Mouse (Mus musculus) stomach, embryonic 14.5 days (tissue): Measurements from ENCODE around the gene Bcl2l14. TPM values are rescaled to one million over a fixed set of nuclear protein-coding genes. Genes with fewer than 3 reads are reported as not detected.

Experiments
- ATAC-seq: fragments of 200-750 bp; cut with Nextera tagmentation; 2 replicates; pipeline ENCODE4 v1.8.0; 2017; ENCODE audit warnings: low read depth, moderate TSS enrichment; ENCODE audit not compliant: insufficient number of reproducible peaks, insufficient read depth, low FRiP score
- H3K27ac ChIP-seq: fragments of 300-500 bp; sonication (generic); 2 replicates; pipeline ENCODE4 v1.5.1; 2014; ENCODE audit warnings: mild to moderate bottlenecking, low read length, moderate library complexity, mixed read lengths
- H3K27me3 ChIP-seq: fragments of 300-500 bp; sonication (generic); 2 replicates; pipeline ENCODE4 v1.6.1; 2014; ENCODE audit warnings: low read length, control low read depth, mixed read lengths; ENCODE audit not compliant: control insufficient read depth, insufficient read depth
- H3K36me3 ChIP-seq: fragments of 300-500 bp; sonication (generic); 2 replicates; pipeline ENCODE4 v1.6.1; 2014; ENCODE audit warnings: mild to moderate bottlenecking, control low read depth, low read length, moderate library complexity, mixed read lengths; ENCODE audit not compliant: control insufficient read depth, insufficient read depth
- H3K4me1 ChIP-seq: fragments of 300-500 bp; sonication (generic); 2 replicates; pipeline ENCODE4 v1.6.1; 2014; ENCODE audit warnings: low read length, control low read depth, mixed read lengths; ENCODE audit not compliant: control insufficient read depth, insufficient read depth
- H3K4me2 ChIP-seq: fragments of 300-500 bp; sonication (generic); replicated peaks from 2 replicates; pipeline ENCODE4 v1.6.1; 2014; ENCODE audit warnings: low read depth, low read length, control low read depth
- H3K4me3 ChIP-seq: fragments of 300-500 bp; sonication (generic); 2 replicates; pipeline ENCODE4 v1.5.1; 2014; ENCODE audit warnings: low read depth, low read length, control low read depth
- H3K9ac ChIP-seq: fragments of 300-500 bp; sonication (generic); replicated peaks from 2 replicates; pipeline ENCODE4 v1.6.1; 2014; ENCODE audit warnings: low read depth, mild to moderate bottlenecking, control low read depth, low read length, moderate library complexity, mixed read lengths
- H3K9me3 ChIP-seq: fragments of 300-500 bp; sonication (generic); 2 replicates; pipeline ENCODE4 v1.6.1; 2016; ENCODE audit warnings: low read depth, low read length, control low read depth; ENCODE audit not compliant: control insufficient read depth
- WGBS: fragments of 180-500 bp; shearing (Covaris S2); extraction: QIAGEN DNeasy Blood & Tissue Kit; methylation state at CpG from one replicate; pipeline ENCODE4 v1.1.7; 2014; 5-methylcytosine and 5-hydroxymethylcytosine counted together
- polyA plus RNA-seq: library from polyadenylated mRNA; unstranded; fragments of >200 nt; fragmentation: Nextera tagmentation; extraction: Ambion mirVana; gene quantifications from 2 replicates; pipeline ENCODE4 v1.2.1, GENCODE M21; 2014

Bcl2l14 gene
- 12.3 and 12.9 TPM in 2 replicates for polyA plus RNA-seq

DNA sequence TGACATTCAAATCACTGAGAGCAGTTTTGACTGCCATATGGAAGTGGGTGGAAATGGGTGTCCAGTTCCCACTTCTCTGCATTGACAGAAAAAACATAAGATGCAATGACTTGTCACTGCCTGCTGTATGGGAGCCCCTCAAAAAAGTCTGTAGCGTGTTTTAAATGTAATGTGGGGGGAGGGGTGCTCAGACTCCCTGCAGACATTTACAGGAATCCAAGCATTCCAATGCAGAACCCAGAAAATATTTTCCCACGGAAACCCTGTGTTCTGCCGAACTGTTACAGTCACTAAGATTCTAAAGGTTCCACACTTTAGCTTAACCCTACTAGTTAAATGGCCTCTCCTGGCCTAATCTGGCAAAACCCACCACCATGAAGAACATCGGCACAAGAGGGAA is at the start of gene Bcl2l14:
Gene Bcl2l14 (plus strand): TSS at position 301 of the 400 bp plus-strand sequence.
- Histone ChIP-seq H3K4me3 (no peak within 1 kb of the TSS), H3K36me3 (no peaks in the 10 kb centered on the region), H3K27ac (no peak within 1 kb of the TSS), H3K4me2 (no peak within 1 kb of the TSS), H3K9me3 (no peaks in the 10 kb centered on the region), H3K9ac (no peak within 1 kb of the TSS), H3K4me1 (no peaks in the 10 kb centered on the region), H3K27me3 (no peaks in the 10 kb centered on the region)
- no peak for ATAC-seq
- 78% methylated on average over 4 of the region's 4 CpGs for WGBS

DNA sequence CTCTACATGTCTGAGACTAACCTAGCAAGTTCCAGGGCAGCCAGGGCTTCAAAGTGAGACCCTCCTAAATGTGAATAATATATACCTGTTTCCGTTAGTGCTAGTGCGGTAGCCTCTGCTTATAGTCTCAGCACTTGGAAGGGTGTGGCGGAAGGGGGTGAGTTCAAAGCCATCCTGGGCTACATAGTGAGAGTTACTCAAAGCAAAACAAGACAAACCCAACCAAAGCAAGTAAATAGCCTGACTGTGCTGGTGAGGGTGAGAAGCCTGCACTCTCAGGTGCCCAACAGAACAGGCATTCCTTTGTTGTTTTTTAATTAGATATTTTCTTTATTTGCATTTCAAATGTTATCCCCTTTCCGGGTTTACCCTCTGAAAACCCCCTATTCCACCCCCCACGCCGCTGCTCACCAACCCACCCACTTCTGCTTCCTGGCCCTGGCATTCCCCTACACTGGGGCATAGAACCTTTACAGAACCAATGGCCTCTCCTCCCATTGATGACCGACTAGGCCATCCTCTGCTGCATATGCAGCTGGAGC is 47.5 kb upstream of the Bcl2l14 start:
- Histone ChIP-seq H3K9me3 (no peaks in the 10 kb centered on the region), H3K36me3 (no peaks in the 10 kb centered on the region), H3K4me3 (no peak overlapping the region), H3K27ac (no peak overlapping the region), H3K27me3 (no peaks in the 10 kb centered on the region), H3K4me2 (no peak overlapping the region), H3K9ac (no peak overlapping the region), H3K4me1 (no peaks in the 10 kb centered on the region)
- ATAC-seq: no peak
- 91% methylated on average over 7 of the region's 7 CpGs for WGBS

DNA sequence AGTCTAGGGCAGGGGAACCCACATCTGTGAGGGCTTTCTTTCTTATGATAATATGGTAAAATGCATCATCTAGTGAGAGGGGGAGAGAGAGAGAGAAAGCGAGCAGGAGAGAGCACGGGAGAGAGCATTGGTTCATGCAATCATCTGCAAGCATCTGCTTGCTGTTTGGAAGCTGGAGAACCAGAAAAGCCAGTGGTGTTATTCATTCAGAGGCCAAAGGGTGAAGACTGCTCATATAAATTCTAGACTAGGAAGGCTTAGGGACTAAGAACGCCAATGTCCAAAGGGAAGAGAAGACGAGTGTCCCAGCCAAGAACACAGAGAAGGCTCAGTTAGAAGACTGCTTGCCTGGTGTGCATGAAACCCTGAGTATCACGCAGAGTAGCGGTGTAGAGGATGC is 43.2 kb upstream of the Bcl2l14 start:
- H3K4me2 ChIP-seq: no peak overlapping the region
- 86% methylated on average over 6 of the region's 6 CpGs for WGBS

DNA sequence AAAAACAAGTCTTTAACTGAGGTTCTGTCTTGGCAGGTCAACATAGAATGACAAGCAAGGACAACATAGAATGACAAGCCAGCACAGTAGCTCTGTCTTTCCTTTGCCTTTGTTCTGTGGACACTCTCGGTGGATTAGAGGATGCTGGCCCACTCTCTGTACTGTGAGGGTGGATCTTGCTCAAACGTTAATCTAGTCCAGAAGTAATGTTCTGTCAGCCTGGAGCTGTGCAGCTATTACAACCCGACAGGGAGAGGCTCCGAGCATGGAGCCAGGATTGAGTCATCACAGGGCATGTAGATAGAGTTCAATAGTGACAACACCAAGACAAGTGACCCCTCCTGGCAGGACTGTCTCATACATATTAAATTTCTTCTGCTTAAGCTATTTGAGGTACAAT is 42.4 kb upstream of the Bcl2l14 start:
- Histone ChIP-seq H3K9ac (no peak overlapping the region), H3K4me3 (no peak overlapping the region), H3K27me3 (no peaks in the 10 kb centered on the region), H3K9me3 (no peaks in the 10 kb centered on the region), H3K36me3 (no peaks in the 10 kb centered on the region), H3K4me1 (no peaks in the 10 kb centered on the region), H3K27ac (no peak overlapping the region), H3K4me2 (no peak overlapping the region)
- ATAC-seq: no peak
- WGBS: 74% methylated on average over 4 of the region's 4 CpGs

More for the DNA sequence above, 43.2 kb upstream of the Bcl2l14 start:
- Histone ChIP-seq H3K9me3 (no peaks in the 10 kb centered on the region), H3K36me3 (no peaks in the 10 kb centered on the region), H3K27ac (no peak overlapping the region), H3K4me1 (no peaks in the 10 kb centered on the region), H3K9ac (no peak overlapping the region), H3K4me3 (no peak overlapping the region), H3K27me3 (no peaks in the 10 kb centered on the region)
- no peak for ATAC-seq

DNA sequence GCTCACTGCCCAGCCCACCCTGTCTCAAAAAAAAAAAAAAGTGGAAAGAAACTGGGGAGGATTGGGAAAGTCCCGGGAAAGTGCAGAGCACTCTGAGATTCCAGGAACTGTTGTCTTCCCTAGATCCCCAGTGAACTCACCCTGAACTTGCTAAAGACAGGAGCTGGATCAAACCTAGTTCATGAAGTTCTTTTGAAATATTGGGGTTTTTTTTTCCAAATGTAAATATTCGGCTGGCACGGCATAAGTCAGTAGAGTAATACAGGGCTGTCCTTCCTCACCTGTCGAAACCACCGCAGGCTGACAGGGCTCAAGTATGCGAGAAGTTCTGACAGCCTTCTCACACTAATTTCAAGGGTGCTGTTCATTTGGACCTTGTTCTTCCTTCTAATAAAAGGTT is 38.5 kb upstream of the Bcl2l14 start:
- H3K4me1 ChIP-seq: no peaks in the 10 kb centered on the region
- no peaks in the 10 kb centered on the region for H3K36me3 ChIP-seq
- H3K9ac ChIP-seq: no peak overlapping the region
- no peaks in the 10 kb centered on the region for H3K9me3 ChIP-seq
- no peak overlapping the region for H3K4me2 ChIP-seq
- no peaks in the 10 kb centered on the region for H3K27me3 ChIP-seq
- 39% methylated on average over 6 of the region's 6 CpGs for WGBS
- no peak overlapping the region for H3K4me3 ChIP-seq
- ATAC-seq: no peak
- no peak overlapping the region for H3K27ac ChIP-seq

DNA sequence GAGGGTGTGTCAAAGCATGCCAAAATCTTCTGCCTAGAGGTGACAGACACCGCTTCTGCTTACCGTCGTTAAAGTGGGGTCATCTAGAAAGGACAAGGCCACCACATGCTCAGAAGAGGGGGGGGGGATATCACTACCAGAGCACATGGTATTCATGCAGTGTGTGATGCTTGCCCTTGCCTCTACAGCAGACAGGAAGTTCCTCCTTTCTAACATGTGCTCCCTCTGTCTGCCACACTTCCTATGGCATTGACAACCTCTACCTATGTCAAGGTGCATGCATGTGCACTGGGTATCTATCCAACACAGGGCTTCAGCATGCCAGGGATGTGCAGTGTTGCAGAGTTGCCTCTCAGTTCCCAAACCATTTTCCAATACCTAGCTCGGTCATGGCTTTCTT is 36.0 kb upstream of the Bcl2l14 start:
- H3K9me3 ChIP-seq: no peaks in the 10 kb centered on the region
- no peak for ATAC-seq
- H3K4me3 ChIP-seq: no peak overlapping the region
- no peak overlapping the region for H3K27ac ChIP-seq
- no peaks in the 10 kb centered on the region for H3K4me1 ChIP-seq
- H3K36me3 ChIP-seq: no peaks in the 10 kb centered on the region
- H3K4me2 ChIP-seq: no peak overlapping the region
- H3K9ac ChIP-seq: no peak overlapping the region
- 87% methylated on average over 4 of the region's 4 CpGs for WGBS
- H3K27me3 ChIP-seq: no peaks in the 10 kb centered on the region

DNA sequence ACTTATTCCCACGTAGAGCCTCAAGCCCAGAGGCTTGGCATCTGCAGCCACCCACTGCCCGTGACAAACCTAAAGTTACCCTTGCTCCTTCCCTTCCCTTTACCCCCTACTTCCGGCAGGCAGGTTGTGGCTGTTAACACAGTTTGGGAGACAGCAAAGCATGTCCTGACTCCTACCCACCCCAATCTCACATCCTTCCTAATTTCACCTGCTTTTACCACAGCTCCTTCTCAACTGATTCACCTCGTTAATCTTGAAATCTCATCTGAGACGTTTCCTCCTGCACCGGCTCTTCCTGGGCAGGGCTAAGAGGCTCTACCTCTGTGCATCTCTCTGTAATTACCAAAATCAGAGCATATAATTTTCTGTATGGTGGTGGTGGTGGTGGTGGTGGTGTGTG is 31.5 kb upstream of the Bcl2l14 start:
- Histone ChIP-seq H3K36me3 (no peaks in the 10 kb centered on the region), H3K9me3 (no peaks in the 10 kb centered on the region), H3K27ac (no peak overlapping the region), H3K4me1 (no peaks in the 10 kb centered on the region), H3K4me3 (no peak overlapping the region), H3K9ac (no peak overlapping the region), H3K4me2 (no peak overlapping the region), H3K27me3 (no peaks in the 10 kb centered on the region)
- WGBS: 65% methylated on average over 6 of the region's 6 CpGs
- no peak for ATAC-seq

DNA sequence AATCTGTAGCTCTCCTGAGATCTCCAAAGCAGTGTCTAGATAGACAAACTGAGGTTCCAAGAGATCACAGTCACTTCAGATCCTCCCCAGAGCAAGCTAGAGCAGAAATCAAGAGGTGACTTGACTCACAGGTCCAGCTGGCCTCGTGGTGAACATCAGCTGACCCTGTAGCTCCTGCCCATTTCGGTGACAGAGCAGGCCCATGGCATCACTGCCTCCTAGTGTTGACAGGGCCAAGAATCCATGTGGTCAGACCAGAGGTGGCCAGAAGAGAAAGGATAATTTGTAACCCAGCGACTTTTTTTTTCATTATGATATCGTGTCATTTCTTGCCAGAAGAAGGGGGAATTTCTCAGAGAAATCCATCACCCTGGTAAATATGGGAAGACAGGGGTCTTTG is 30.2 kb upstream of the Bcl2l14 start:
- H3K9me3 ChIP-seq: no peaks in the 10 kb centered on the region
- no peak overlapping the region for H3K9ac ChIP-seq
- H3K27ac ChIP-seq: no peak overlapping the region
- no peak overlapping the region for H3K4me2 ChIP-seq
- no peaks in the 10 kb centered on the region for H3K27me3 ChIP-seq
- 60% methylated on average over 4 of the region's 4 CpGs for WGBS
- no peaks in the 10 kb centered on the region for H3K36me3 ChIP-seq
- no peak for ATAC-seq
- no peaks in the 10 kb centered on the region for H3K4me1 ChIP-seq
- H3K4me3 ChIP-seq: no peak overlapping the region
